Mouse (Mus musculus) kidney, adult 2 months (tissue): ENCODE measurements around the gene 5730522E02Rik. TPM values are rescaled to one million over a fixed set of nuclear protein-coding genes. Genes with fewer than 3 reads are reported as not detected.

Source experiments
- DNase-seq: peaks from one replicate; pipeline ENCODE4 v3.0.0; 2021
- H3K27ac ChIP-seq: fragments of 200-500 bp; 2 replicates; pipeline ENCODE4 v1.5.1; 2012; ENCODE audit warnings: low read depth, low read length, control low read depth, inconsistent platforms; ENCODE audit not compliant: insufficient read depth
- H3K27me3 ChIP-seq: fragments of 200-500 bp; replicated peaks from 2 replicates; pipeline ENCODE4 v1.6.1; 2012; ENCODE audit warnings: mild to moderate bottlenecking, moderate library complexity, low read length, inconsistent platforms; ENCODE audit not compliant: control insufficient read depth, insufficient read depth
- H3K36me3 ChIP-seq: fragments of 200-500 bp; 2 replicates; pipeline ENCODE4 v1.6.1; 2012; ENCODE audit warnings: mild to moderate bottlenecking, moderate library complexity, low read length, inconsistent platforms; ENCODE audit not compliant: control insufficient read depth, insufficient read depth
- H3K4me1 ChIP-seq: fragments of 200-500 bp; 2 replicates; pipeline ENCODE4 v1.6.1; 2011; ENCODE audit warnings: low read length; ENCODE audit not compliant: control insufficient read depth, insufficient read depth
- H3K4me3 ChIP-seq: fragments of 200-500 bp; 2 replicates; pipeline ENCODE4 v1.5.1; 2011; ENCODE audit warnings: mild to moderate bottlenecking, low read depth, low read length, control low read depth; ENCODE audit not compliant: insufficient read depth
- CTCF ChIP-seq: fragments of 200-500 bp; conservative IDR thresholded peaks from 2 replicates; pipeline ENCODE4 v1.5.1; 2011; ENCODE audit warnings: low read depth, mild to moderate bottlenecking, control low read depth, low read length, moderate library complexity, mixed read lengths; ENCODE audit not compliant: insufficient read depth, insufficient read length
- POLR2A ChIP-seq: fragments of 200-500 bp; IDR thresholded peaks from one replicate; pipeline ENCODE4 v1.6.1; 2011; ENCODE audit warnings: low read depth, low read length, control low read depth
- WGBS: fragments of 180-500 bp; shearing (Covaris S2); methylation state at CpG from one replicate; pipeline ENCODE4 v1.1.7; 2018; 5-methylcytosine and 5-hydroxymethylcytosine counted together
- polyA plus RNA-seq: library from polyadenylated mRNA; depleted of rRNA; stranded (reverse); fragments of >200 nt; gene quantifications from 2 replicates; pipeline ENCODE4 v1.2.3, GENCODE M21; 2012

The 5730522E02Rik gene
- polyA plus RNA-seq, 1 experiment = 0.06 TPM

- H3K4me3 ChIP-seq = no peak overlapping the region
- no peak overlapping the region for H3K27ac ChIP-seq
- no peaks in the 10 kb centered on the region for H3K4me1 ChIP-seq
- no peaks in the 10 kb centered on the region for H3K27me3 ChIP-seq
- no peak for DNase-seq
- 34% methylated on average over 2 of the region's 2 CpGs for WGBS
- TF ChIP-seq CTCF = no peak
- no peak for TF ChIP-seq POLR2A
- no peaks in the 10 kb centered on the region for H3K36me3 ChIP-seq
These were observed 82.2 kb downstream of the 5730522E02Rik start for GRCm38 (mm10) chr11:26128385-26128784.

GRCm38 (mm10) chr11:26125923-26126322, 84.6 kb downstream of the 5730522E02Rik start:
- Histone ChIP-seq H3K27ac (no peak overlapping the region), H3K27me3 (no peaks in the 10 kb centered on the region), H3K36me3 (no peaks in the 10 kb centered on the region), H3K4me3 (no peak overlapping the region), H3K4me1 (no peaks in the 10 kb centered on the region)
- no peak for DNase-seq
- TF ChIP-seq POLR2A (no peak), CTCF (no peak)

GRCm38 (mm10) chr11:26120781-26121557, 89.6 kb downstream of the 5730522E02Rik start:
- 49% methylated on average over 8 of the region's 8 CpGs for WGBS
- Histone ChIP-seq H3K4me1 (no peaks in the 10 kb centered on the region), H3K4me3 (no peak overlapping the region), H3K36me3 (no peaks in the 10 kb centered on the region), H3K27ac (no peak overlapping the region), H3K27me3 (no peaks in the 10 kb centered on the region)
- no peak for TF ChIP-seq POLR2A
- no peak for DNase-seq

GRCm38 (mm10) chr11:26117651-26118050, 92.9 kb downstream of the 5730522E02Rik start:
- 52% methylated on average over 4 of the region's 4 CpGs for WGBS
- no peaks in the 10 kb centered on the region for H3K36me3 ChIP-seq
- no peak overlapping the region for H3K27ac ChIP-seq
- H3K4me3 ChIP-seq = no peak overlapping the region
- TF ChIP-seq CTCF (no peak), POLR2A (no peak)
- no peaks in the 10 kb centered on the region for H3K27me3 ChIP-seq
- no peak for DNase-seq
- H3K4me1 ChIP-seq = no peaks in the 10 kb centered on the region

GRCm38 (mm10) chr11:26112206-26112605, 98.4 kb downstream of the 5730522E02Rik start:
- Histone ChIP-seq H3K27ac (no peak overlapping the region), H3K36me3 (no peaks in the 10 kb centered on the region), H3K27me3 (no peaks in the 10 kb centered on the region; the same call in 1 of the 2 replicates), H3K4me3 (no peak overlapping the region), H3K4me1 (no peaks in the 10 kb centered on the region)
- no peak for DNase-seq
- WGBS = 79% methylated on average over 3 of the region's 3 CpGs
- TF ChIP-seq CTCF = no peak
- TF ChIP-seq POLR2A = no peak

GRCm38 (mm10) chr11:26108647-26109046, 101.9 kb downstream of the 5730522E02Rik start:
- Histone ChIP-seq H3K27me3 (no peaks in the 10 kb centered on the region; the same call in 1 of the 2 replicates), H3K36me3 (no peaks in the 10 kb centered on the region), H3K4me1 (no peaks in the 10 kb centered on the region), H3K27ac (no peak overlapping the region), H3K4me3 (no peak overlapping the region)
- DNase-seq = no peak
- no peak for TF ChIP-seq CTCF
- TF ChIP-seq POLR2A = no peak
- WGBS = 51% methylated on average over 1 of the region's 1 CpGs

- DNase-seq = no peak
- Histone ChIP-seq H3K4me3 (no peak overlapping the region), H3K27me3 (no peaks in the 10 kb centered on the region), H3K4me1 (no peaks in the 10 kb centered on the region), H3K27ac (no peak overlapping the region), H3K36me3 (no peaks in the 10 kb centered on the region)
- 77% methylated on average over 2 of the region's 2 CpGs for WGBS
- no peak for TF ChIP-seq CTCF
- no peak for TF ChIP-seq POLR2A
These were observed 105.9 kb downstream of the 5730522E02Rik start for GRCm38 (mm10) chr11:26104680-26105079.

- no peak for TF ChIP-seq POLR2A
- TF ChIP-seq CTCF = no peak
- no peak overlapping the region for H3K27ac ChIP-seq
- WGBS = 10% methylated on average over 8 of the region's 8 CpGs
These were observed 106.9 kb downstream of the 5730522E02Rik start for GRCm38 (mm10) chr11:26103698-26104097.

More at GRCm38 (mm10) chr11:26103698-26104097, 106.9 kb downstream of the 5730522E02Rik start:
- H3K36me3 ChIP-seq = no peaks in the 10 kb centered on the region
- no peaks in the 10 kb centered on the region for H3K27me3 ChIP-seq
- DNase-seq = no peak
- H3K4me3 ChIP-seq = no peak overlapping the region
- H3K4me1 ChIP-seq = no peaks in the 10 kb centered on the region
